ENCODE assay signal across 10 mouse cellular contexts in the genomic region with DNA sequence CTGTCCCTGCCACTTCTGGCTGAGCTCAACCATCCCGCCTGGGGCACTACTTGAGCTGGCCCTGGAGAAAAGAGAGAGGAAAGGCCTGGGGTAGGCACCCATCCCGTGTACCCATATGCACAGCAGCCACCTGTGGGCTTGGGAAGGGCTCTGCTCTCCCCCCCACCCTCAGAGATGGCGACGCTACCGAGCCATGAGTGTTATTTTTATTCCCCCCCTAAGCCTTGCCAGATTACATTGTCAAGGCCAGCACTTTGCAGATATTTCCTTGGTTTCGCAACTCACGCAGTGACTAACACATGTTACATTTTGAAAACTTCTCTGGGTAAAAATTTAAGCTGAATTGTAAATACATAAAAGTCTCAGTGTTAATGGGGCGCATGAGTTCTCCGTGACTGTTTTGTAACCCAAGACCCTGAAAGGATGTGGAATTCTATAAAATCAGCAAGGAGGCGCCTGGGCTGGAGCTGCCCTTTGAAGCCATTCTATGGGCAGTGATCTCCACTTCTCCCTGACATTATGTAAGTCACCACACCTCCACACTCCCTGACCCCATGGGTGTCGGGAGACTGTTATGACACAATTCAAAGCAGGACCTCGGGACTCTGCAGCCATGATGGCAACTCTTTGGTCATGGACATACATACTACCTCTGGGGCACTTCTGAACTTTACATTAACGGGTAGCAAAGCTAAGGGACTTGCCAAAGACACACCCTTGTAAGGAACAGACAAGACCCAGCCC.
DNase-seq lines count a peak whose midpoint lies in the region; ATAC-seq and TF ChIP-seq lines count a peak whose summit lies in the region.
"Had no signal": no experiment of that assay in that cellular context is flagged by ENCODE, and none has a peak within 500 bp of the region (broad histone marks: within the 10 kb centered on the region; RNA-seq: fewer than 3 reads in every experiment).

No protein-coding gene starts in this region.

- H3K9ac ChIP-seq in lung, embryonic 14.5 days, result no peak overlapping the region
- H3K9ac ChIP-seq: liver, embryonic 15.5 days had no signal

- H3K27ac ChIP-seq in lung, embryonic 14.5 days (ENCODE audit: low read depth), result no peak overlapping the region
- H3K27ac ChIP-seq: liver, embryonic 15.5 days had no signal

- no peaks in the 10 kb centered on the region for H3K36me3 ChIP-seq in lung, embryonic 14.5 days (ENCODE audit: insufficient read depth)
- H3K36me3 ChIP-seq: liver, embryonic 15.5 days had no signal

- H3K9me3 ChIP-seq in lung, embryonic 14.5 days (ENCODE audit: low read depth, low read length), result no peaks in the 10 kb centered on the region
- H3K9me3 ChIP-seq: liver, embryonic 15.5 days had no signal

- no peaks in the 10 kb centered on the region for H3K4me1 ChIP-seq in lung, embryonic 14.5 days (ENCODE audit: insufficient read depth)

- DNase-seq in heart, adult 11 months, result peak; percentile 94
- no peak for DNase-seq in heart, postnatal 4 days
- DNase-seq in ovary, adult 18-20 months (ENCODE audit: low spot score), result peak; percentile 58
- no peak for DNase-seq in ovary, postnatal 10 days (ENCODE audit: low spot score)
- DNase-seq in lung, embryonic 14.5 days, result peak; percentile 39
- peak; percentile 62 for DNase-seq in yolk sac, embryonic 10.5 days (ENCODE audit: low spot score)
- no peak for DNase-seq in frontal cortex, postnatal 36 days (ENCODE audit: low spot score in 2 of 2)
- DNase-seq: heart, postnatal 10 days had no signal

- H3K4me3 ChIP-seq in lung, embryonic 14.5 days (ENCODE audit: low read depth, low read length), result no peak overlapping the region
- H3K4me3 ChIP-seq: liver, embryonic 15.5 days had no signal

- 44% methylated on average over 13 of the region's 13 CpGs for WGBS in lung, embryonic 14.5 days

- 0 out of 2 replicates have a peak, but pooled peaks have one; percentile 40 for ATAC-seq in lung, embryonic 14.5 days (ENCODE audit: insufficient read depth)
- ATAC-seq in frontal cortex, adult (ENCODE audit: low TSS enrichment), result no peak

- no peak for TF ChIP-seq CTCF in lung, embryonic 14.5 days (IDR thresholded peaks at IDR 0.05; ENCODE audit: low read depth)

- no peaks in the 10 kb centered on the region for H3K27me3 ChIP-seq in lung, embryonic 14.5 days (ENCODE audit: insufficient read depth, low read length)
- H3K27me3 ChIP-seq: liver, embryonic 15.5 days had no signal

- no peak overlapping the region for H3K4me2 ChIP-seq in lung, embryonic 14.5 days
- H3K4me2 ChIP-seq: liver, embryonic 15.5 days had no signal

Comparison
In these comparisons a context has a peak if more than half of its experiments do, and no peak if none do; other contexts are left out.
1. DNase-seq: peak in heart, adult 11 months (single experiment), ovary, adult 18-20 months (single experiment), lung, embryonic 14.5 days (single experiment) and yolk sac, embryonic 10.5 days (single experiment); none in heart, postnatal 4 days (single experiment), ovary, postnatal 10 days (single experiment) and frontal cortex, postnatal 36 days (0 of 2).